Mouse (Mus musculus) intestine, postnatal 0 days (tissue): ENCODE measurements around the gene Rapgef4. TPM values are rescaled to one million over a fixed set of nuclear protein-coding genes. Genes with fewer than 3 reads are reported as not detected.
A peak's percentile ranks its signal among the peaks of the same experiment; 100 is the strongest.

Source experiments
- ATAC-seq: fragments of 200-750 bp; cut with Nextera tagmentation; 2 replicates; pipeline ENCODE4 v1.8.0; 2017; ENCODE audit warnings: mild to moderate bottlenecking, moderate TSS enrichment, moderate library complexity
- H3K27ac ChIP-seq: fragments of 300-500 bp; sonication (generic); 2 replicates; pipeline ENCODE4 v1.5.1; 2014; ENCODE audit warnings: mild to moderate bottlenecking, low read depth, low read length, moderate library complexity
- H3K27me3 ChIP-seq: fragments of 300-500 bp; sonication (generic); replicated peaks from 2 replicates; pipeline ENCODE4 v1.6.1; 2014; ENCODE audit warnings: low read length, mixed read lengths; ENCODE audit not compliant: control insufficient read depth, insufficient read depth
- H3K36me3 ChIP-seq: fragments of 300-500 bp; sonication (generic); 2 replicates; pipeline ENCODE4 v1.6.1; 2014; ENCODE audit warnings: mild to moderate bottlenecking, moderate library complexity; ENCODE audit not compliant: control insufficient read depth, insufficient read depth
- H3K4me1 ChIP-seq: fragments of 300-500 bp; sonication (generic); replicated peaks from 2 replicates; pipeline ENCODE4 v1.6.1; 2014; ENCODE audit warnings: antibody characterized with exemption, low read length, mixed read lengths; ENCODE audit not compliant: control insufficient read depth, insufficient read depth
- H3K4me2 ChIP-seq: fragments of 300-500 bp; sonication (generic); replicated peaks from 2 replicates; pipeline ENCODE4 v1.6.1; 2014; ENCODE audit warnings: low read depth, mild to moderate bottlenecking, moderate library complexity
- H3K4me3 ChIP-seq: fragments of 300-500 bp; sonication (generic); 2 replicates; pipeline ENCODE4 v1.5.1; 2014; ENCODE audit warnings: low read depth, low read length
- H3K9ac ChIP-seq: fragments of 300-500 bp; sonication (generic); 2 replicates; pipeline ENCODE4 v1.6.1; 2014; ENCODE audit warnings: mild to moderate bottlenecking, low read depth, low read length
- H3K9me3 ChIP-seq: fragments of 300-500 bp; sonication (generic); 2 replicates; pipeline ENCODE4 v1.6.1; 2016; ENCODE audit warnings: mixed run types; ENCODE audit not compliant: control insufficient read depth
- CTCF ChIP-seq: sonication (generic); IDR thresholded peaks from 2 replicates; pipeline ENCODE4 v1.5.1; 2016; ENCODE audit warnings: low read depth, mild to moderate bottlenecking, control low read depth, antibody characterized with exemption, moderate library complexity
- WGBS: fragments of 180-500 bp; shearing (Covaris S2); extraction: QIAGEN DNeasy Blood & Tissue Kit; methylation state at CpG from one replicate; pipeline ENCODE4 v1.1.7; 2014; 5-methylcytosine and 5-hydroxymethylcytosine counted together
- polyA plus RNA-seq: library from polyadenylated mRNA; unstranded; fragments of >200 nt; fragmentation: Nextera tagmentation; extraction: Ambion mirVana; gene quantifications from 2 replicates; pipeline ENCODE4 v1.2.1, GENCODE M21; 2015

Rapgef4 gene
- polyA plus RNA-seq, 1 experiment from 2014 or later: 2.7 TPM

DNA sequence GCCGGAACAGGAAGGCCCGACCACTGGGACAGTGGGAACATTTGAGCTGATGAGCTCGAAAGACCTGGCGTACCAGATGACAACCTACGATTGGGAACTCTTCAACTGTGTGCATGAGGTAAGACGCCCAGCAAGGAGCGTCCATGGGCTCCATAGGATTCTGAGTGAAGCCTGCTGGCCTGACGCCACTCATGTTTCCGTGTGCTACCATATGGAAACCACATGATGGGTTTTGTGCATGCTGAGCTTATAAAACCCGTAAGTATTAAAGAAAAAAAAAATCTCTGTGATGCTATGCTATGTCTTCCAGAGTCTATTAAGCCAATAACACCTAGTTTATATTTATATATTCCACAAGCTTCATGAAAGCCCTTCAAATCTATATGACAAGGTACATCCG, 253.0 kb downstream of the Rapgef4 start:
- Histone ChIP-seq H3K27me3 (no peaks in the 10 kb centered on the region), H3K4me3 (no peak overlapping the region), H3K4me1 (no peaks in the 10 kb centered on the region), H3K36me3 (no peaks in the 10 kb centered on the region), H3K4me2 (no peak overlapping the region), H3K9me3 (no peaks in the 10 kb centered on the region), H3K9ac (no peak overlapping the region), H3K27ac (no peak overlapping the region)
- no peak for ATAC-seq
- WGBS: 92% methylated on average over 11 of the region's 11 CpGs
- TF ChIP-seq CTCF: no peak

DNA sequence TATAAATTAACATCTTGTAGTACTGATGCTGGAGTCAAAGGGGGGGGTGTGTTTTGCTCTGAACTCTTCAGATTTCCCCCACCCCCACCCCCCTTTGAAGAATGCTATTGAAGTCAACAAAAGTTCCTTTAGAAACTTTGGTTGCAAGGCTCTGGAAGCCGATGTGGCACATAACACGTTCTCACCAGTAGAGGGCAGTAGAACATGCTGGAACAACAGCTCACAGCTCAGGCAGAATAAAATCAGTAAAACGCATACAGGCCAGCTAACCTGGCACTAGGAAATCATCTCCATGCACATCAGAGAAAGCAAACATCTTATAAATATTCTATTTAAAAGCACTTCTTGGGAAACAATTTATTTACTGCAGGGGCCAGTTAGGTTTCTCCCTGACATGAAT, 253.9 kb downstream of the Rapgef4 start:
- Histone ChIP-seq H3K36me3 (no peaks in the 10 kb centered on the region), H3K27me3 (no peaks in the 10 kb centered on the region), H3K9me3 (no peaks in the 10 kb centered on the region), H3K27ac (no peak overlapping the region), H3K4me3 (no peak overlapping the region), H3K4me2 (no peak overlapping the region), H3K9ac (no peak overlapping the region), H3K4me1 (no peaks in the 10 kb centered on the region)
- peak; percentile 96 for TF ChIP-seq CTCF
- no peak for ATAC-seq
- WGBS: 0% methylated on average over 3 of the region's 3 CpGs

DNA sequence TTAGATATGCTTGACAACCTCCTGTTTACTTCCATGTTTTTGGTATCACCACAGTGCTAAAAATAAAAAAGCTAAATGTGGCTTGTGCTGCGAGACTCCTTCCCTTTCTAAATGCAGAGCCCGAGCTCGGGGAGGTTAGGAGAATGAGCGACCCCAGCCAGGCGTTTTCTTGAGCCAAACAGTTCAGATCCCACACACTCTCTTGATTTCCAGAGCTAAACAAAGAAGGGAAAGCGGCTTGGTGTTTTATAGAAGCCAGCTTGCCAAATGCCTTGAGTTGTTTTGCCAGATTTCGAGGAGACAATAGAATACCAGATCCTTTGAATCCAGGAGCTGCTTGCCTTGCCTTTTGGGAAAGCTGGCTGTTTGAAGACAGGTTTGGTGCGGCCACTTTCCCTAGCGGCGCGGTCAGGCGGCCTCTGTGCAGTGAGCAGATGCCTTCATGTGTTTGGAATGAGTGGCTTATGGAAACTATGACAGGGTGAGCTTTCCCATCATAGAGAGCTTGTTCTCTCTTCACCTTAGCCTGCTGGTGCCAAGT, 254.4 kb downstream of the Rapgef4 start:
- no peak overlapping the region for H3K27ac ChIP-seq
- H3K4me3 ChIP-seq: no peak overlapping the region
- ATAC-seq: no peak
- no peak overlapping the region for H3K4me2 ChIP-seq
- no peaks in the 10 kb centered on the region for H3K9me3 ChIP-seq
- WGBS: 59% methylated on average over 12 of the region's 12 CpGs
- 0 out of 2 replicates have a peak, but pooled peaks have one; percentile 8 for TF ChIP-seq CTCF
- H3K36me3 ChIP-seq: no peaks in the 10 kb centered on the region
- no peaks in the 10 kb centered on the region for H3K27me3 ChIP-seq
- no peak overlapping the region for H3K9ac ChIP-seq
- no peaks in the 10 kb centered on the region for H3K4me1 ChIP-seq

DNA sequence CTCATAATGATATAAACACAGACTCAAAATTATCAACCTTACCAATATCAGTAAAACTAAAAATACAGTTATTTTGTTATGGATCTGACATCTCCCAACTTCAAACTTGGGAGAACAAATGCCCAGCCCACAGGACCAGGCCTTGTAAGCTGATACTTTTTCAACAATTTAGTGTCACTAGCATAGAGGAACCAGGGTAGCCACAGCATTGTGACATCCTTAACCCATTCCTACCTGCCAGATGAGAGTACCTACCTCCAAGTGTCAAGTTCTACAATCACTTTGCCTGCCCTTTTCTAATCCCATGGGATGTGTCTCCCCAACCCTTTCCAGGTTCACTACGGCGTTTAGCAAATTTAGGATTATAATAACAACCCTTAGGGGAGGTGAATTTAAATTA, 257.4 kb downstream of the Rapgef4 start:
- no peaks in the 10 kb centered on the region for H3K9me3 ChIP-seq

DNA sequence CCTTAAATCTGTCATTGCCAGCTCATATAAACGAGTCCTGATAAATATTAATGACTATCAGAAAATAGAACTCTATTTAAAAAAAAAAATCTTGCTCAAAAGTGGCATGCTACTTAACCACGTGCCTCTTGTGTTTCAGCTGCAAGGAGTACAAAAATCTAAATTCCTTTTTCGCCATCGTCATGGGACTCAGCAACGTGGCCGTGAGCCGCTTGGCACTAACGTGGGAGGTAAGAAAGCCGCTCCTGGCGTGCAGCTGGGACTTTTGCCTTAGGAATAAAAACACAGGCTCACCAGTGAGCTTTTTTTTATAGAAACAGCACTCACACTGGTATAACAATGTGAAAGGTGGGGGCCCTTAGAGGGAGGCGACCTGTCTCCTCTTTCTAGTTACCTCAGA, 257.9 kb downstream of the Rapgef4 start:
- H3K9me3 ChIP-seq: no peaks in the 10 kb centered on the region
- ATAC-seq: no peak
- H3K27me3 ChIP-seq: no peaks in the 10 kb centered on the region
- no peaks in the 10 kb centered on the region for H3K36me3 ChIP-seq
- H3K9ac ChIP-seq: no peak overlapping the region
- H3K4me3 ChIP-seq: no peak overlapping the region
- WGBS: 82% methylated on average over 11 of the region's 11 CpGs
- H3K4me2 ChIP-seq: no peak overlapping the region
- H3K27ac ChIP-seq: no peak overlapping the region
- no peak for TF ChIP-seq CTCF
- no peaks in the 10 kb centered on the region for H3K4me1 ChIP-seq

More for the DNA sequence above, 257.4 kb downstream of the Rapgef4 start:
- no peak overlapping the region for H3K4me2 ChIP-seq
- no peak overlapping the region for H3K9ac ChIP-seq
- no peak overlapping the region for H3K4me3 ChIP-seq
- ATAC-seq: no peak
- TF ChIP-seq CTCF: no peak
- no peaks in the 10 kb centered on the region for H3K36me3 ChIP-seq
- H3K27ac ChIP-seq: no peak overlapping the region
- H3K27me3 ChIP-seq: no peaks in the 10 kb centered on the region
- WGBS: 89% methylated on average over 2 of the region's 2 CpGs
- no peaks in the 10 kb centered on the region for H3K4me1 ChIP-seq

DNA sequence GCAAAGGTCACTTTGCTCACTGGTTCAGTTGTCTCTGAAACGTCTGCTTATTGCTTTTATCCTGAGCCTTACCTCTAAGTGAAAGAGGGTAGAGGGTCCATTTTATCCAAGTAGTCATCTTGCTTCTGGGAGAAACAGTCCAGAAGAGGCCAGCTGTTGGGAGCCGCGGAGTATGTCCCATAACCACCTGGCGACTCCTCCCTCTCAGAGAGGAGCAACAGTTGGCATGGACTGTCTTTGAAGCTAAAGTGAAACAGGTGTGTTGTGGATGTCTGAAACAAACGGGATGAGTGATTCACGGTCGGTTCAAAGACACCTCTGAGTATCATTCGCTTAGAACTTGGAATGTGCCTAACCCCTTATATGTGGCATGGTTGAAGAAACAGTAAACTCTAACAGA, 258.4 kb downstream of the Rapgef4 start:
- H3K9me3 ChIP-seq: no peaks in the 10 kb centered on the region

DNA sequence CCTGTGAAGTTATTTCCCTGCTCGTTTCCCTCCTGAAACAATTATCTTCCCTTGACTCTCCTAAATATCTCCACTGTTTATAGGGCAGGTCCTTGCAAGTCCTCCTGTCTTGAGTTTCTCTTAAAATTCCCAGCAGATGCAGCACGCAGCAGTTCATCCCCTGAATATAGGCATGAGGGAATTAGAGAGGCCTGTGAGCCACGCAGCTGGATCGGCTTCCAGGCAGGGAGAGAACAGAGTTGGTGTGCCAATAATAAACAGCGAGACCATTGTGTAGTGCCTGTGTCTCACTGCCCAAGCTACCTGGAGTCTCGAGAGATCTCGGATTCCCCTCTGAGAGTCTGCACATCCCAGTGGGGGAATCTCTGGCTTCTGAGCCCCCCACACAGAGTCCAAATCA, 259.0 kb downstream of the Rapgef4 start:
- TF ChIP-seq CTCF: no peak
- no peaks in the 10 kb centered on the region for H3K27me3 ChIP-seq
- H3K36me3 ChIP-seq: no peaks in the 10 kb centered on the region
- no peak overlapping the region for H3K27ac ChIP-seq
- no peaks in the 10 kb centered on the region for H3K9me3 ChIP-seq
- no peak overlapping the region for H3K4me3 ChIP-seq
- no peak overlapping the region for H3K9ac ChIP-seq
- no peaks in the 10 kb centered on the region for H3K4me1 ChIP-seq
- WGBS: 71% methylated on average over 7 of the region's 7 CpGs
- ATAC-seq: no peak
- no peak overlapping the region for H3K4me2 ChIP-seq

More for the DNA sequence above, 258.4 kb downstream of the Rapgef4 start:
- Histone ChIP-seq H3K36me3 (no peaks in the 10 kb centered on the region), H3K4me3 (no peak overlapping the region), H3K27me3 (no peaks in the 10 kb centered on the region), H3K4me1 (no peaks in the 10 kb centered on the region), H3K4me2 (no peak overlapping the region), H3K9ac (no peak overlapping the region), H3K27ac (no peak overlapping the region)
- no peak for ATAC-seq
- no peak for TF ChIP-seq CTCF
- 81% methylated on average over 8 of the region's 8 CpGs for WGBS
